Mouse (Mus musculus): ENCODE measurements around the gene Os9. TPM values are rescaled to one million over a fixed set of nuclear protein-coding genes. Genes with fewer than 3 reads are reported as not detected.

The Os9 gene
- 89.5 and 111 TPM in 2 replicates for polyA plus RNA-seq (2012; rRNA removed)

GRCm38 (mm10) chr10:127121066-127121477, at the start of gene Os9:
Gene Os9 (minus strand): TSS chr10:127121131.
- TF ChIP-seq CTCF (IDR thresholded peaks at IDR 0.05; ENCODE audit: insufficient read depth, low read length) = no peak
- peak; percentile 94 for TF ChIP-seq POLR2A (IDR thresholded peaks at IDR 0.05; ENCODE audit: borderline replicate concordance, extremely low read depth, low read depth, low read length)
- WGBS = under 1% methylated on average over 19 of the region's 19 CpGs

DNA sequence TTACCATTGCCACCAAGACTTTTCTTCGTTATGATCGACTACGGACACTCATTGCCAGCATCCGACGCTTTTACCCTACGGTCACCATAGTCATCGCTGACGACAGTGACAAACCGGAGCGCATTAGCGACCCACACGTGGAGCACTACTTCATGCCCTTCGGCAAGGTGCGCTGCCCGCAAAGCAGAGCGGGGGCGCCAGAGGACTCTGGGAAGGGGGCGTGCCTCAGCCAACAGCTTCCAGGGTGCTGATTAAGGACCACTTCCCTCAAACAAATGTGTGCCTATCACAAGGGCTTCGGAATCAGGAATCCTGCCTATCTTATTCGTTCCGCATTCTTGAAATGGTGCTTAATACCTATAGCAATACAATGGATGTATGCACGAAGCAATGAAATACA, 49.1 kb upstream of the Os9 start:
- no peak for DNase-seq
- no peak for TF ChIP-seq POLR2A (IDR thresholded peaks at IDR 0.05; ENCODE audit: borderline replicate concordance, extremely low read depth, low read depth, low read length)
- TF ChIP-seq CTCF (IDR thresholded peaks at IDR 0.05; ENCODE audit: insufficient read depth, low read length) = 0 out of 2 replicates have a peak, but pooled peaks have one; percentile 1
- H3K4me1 ChIP-seq (ENCODE audit: control insufficient read depth, insufficient read depth, low read length) = 0 out of 2 replicates have a peak, but pooled peaks cover 5% of the 10 kb centered on the region
- WGBS = 19% methylated on average over 22 of the region's 22 CpGs
- H3K4me3 ChIP-seq (replicated peaks; ENCODE audit: extremely low read depth, low read depth, low read length) = no peak overlapping the region

More at GRCm38 (mm10) chr10:127121066-127121477, at the start of gene Os9:
- peak; percentile 95 for DNase-seq
- peaks cover 10% of the 10 kb centered on the region; the same call in 1 of the 2 replicates for H3K4me1 ChIP-seq (ENCODE audit: control insufficient read depth, insufficient read depth, low read length)
- peak within 1 kb of the TSS; percentile 92 for H3K4me3 ChIP-seq (replicated peaks; ENCODE audit: extremely low read depth, low read depth, low read length)

DNA sequence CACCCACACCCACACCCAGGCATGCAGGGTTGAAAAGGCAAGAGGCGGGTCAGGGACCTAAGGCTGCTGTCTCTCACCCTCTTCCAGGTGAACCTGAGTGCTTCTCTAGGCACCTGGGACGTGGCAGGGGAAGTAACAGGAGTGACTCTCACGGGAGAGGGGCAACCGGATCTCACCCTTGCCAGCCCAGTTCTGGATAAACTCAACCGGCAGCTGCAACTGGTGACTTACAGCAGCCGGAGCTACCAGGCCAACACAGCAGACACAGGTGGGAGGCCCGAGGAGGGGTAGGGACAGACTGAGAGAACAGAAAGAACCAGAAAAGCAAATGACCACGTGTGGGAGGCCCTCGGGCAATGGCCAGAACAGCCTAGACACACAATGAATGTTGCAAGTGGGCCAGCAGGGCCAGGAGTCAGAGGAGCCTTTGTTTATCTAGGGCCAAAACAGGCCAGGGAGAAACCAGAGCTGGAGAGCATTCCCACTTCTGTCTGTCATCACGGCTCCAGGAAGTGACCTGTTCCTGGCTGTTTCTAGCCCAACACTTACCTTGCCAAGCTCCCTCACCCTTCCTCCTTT, 46.8 kb upstream of the Os9 start:
- Histone ChIP-seq H3K4me3 (replicated peaks; ENCODE audit: extremely low read depth, low read depth, low read length) (peak overlapping the region; percentile 2), H3K4me1 (ENCODE audit: control insufficient read depth, insufficient read depth, low read length) (peaks cover 9% of the 10 kb centered on the region; the same call in 1 of the 2 replicates)
- no peak for TF ChIP-seq CTCF (IDR thresholded peaks at IDR 0.05; ENCODE audit: insufficient read depth, low read length)
- TF ChIP-seq POLR2A (IDR thresholded peaks at IDR 0.05; ENCODE audit: borderline replicate concordance, extremely low read depth, low read depth, low read length) = no peak
- peak; percentile 46 for DNase-seq
- WGBS = 35% methylated on average over 10 of the region's 10 CpGs

DNA sequence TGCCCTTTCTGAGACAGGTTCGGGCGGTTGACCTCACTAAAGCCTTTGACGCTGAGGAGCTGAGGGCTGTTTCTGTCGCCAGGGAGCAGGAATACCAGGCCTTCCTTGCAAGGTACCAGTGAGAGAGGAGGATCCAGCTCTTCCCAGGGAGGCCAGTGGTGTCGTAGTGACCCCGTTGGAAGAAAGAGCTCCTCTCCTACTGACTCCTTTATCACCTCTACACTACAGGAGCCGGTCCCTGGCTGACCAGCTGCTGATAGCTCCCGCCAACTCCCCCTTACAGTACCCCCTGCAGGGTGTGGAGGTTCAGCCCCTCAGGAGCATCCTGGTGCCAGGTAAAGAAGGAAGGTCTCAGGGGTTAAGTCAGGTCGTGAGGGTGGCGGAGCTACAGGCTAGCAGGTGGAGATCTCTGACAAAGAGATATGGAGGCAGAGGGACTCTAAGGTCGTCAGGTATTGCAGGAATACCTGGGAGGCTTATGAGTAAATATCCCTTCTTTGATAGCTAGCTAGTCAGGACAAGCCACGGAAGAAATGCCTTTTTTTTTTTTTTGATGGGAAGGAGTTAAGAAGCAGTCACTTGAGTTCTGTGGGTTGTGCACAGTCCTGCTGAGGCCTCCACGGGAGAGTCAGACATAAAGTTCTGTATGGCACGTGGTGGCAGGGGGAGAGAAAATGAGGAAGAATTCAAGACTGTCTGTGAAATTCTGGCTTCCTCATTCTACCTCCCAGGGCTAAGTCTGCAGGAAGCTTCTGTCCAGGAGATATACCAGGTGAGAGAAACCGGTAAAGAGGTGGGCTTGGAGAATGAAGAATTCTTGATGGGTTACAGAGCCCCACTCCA, 46.1 kb upstream of the Os9 start:
- TF ChIP-seq POLR2A (IDR thresholded peaks at IDR 0.05; ENCODE audit: borderline replicate concordance, extremely low read depth, low read depth, low read length) (no peak), CTCF (IDR thresholded peaks at IDR 0.05; ENCODE audit: insufficient read depth, low read length) (no peak)

DNA sequence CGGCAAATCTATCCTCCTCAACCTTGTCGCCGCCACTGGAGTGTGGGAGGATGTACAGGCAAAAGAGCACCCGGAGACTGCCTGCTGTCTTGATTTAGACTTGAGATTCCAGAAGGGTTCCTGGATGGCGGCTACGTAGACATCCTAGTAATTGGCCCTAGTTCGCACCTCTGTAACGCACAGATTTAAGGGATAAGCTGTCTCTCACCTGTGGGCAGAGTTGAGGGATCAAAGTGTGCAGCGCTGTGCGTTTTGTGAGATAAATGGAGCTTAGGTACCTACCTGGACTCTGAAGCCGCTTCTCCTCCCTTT, 45.4 kb upstream of the Os9 start:
- H3K4me1 ChIP-seq (ENCODE audit: control insufficient read depth, insufficient read depth, low read length) = peaks cover 9% of the 10 kb centered on the region; the same call in 1 of the 2 replicates
- no peak for DNase-seq
- TF ChIP-seq POLR2A (IDR thresholded peaks at IDR 0.05; ENCODE audit: borderline replicate concordance, extremely low read depth, low read depth, low read length) (no peak), CTCF (IDR thresholded peaks at IDR 0.05; ENCODE audit: insufficient read depth, low read length) (no peak)
- peak overlapping the region; percentile 75 for H3K4me3 ChIP-seq (replicated peaks; ENCODE audit: extremely low read depth, low read depth, low read length)
- WGBS = 10% methylated on average over 11 of the region's 11 CpGs

More for the DNA sequence above, 46.1 kb upstream of the Os9 start:
- 32% methylated on average over 15 of the region's 15 CpGs for WGBS
- Histone ChIP-seq H3K4me3 (replicated peaks; ENCODE audit: extremely low read depth, low read depth, low read length) (peak overlapping the region; percentile 75), H3K4me1 (ENCODE audit: control insufficient read depth, insufficient read depth, low read length) (peaks cover 9% of the 10 kb centered on the region; the same call in 1 of the 2 replicates)
- DNase-seq = no peak

GRCm38 (mm10) chr10:127165654-127166403, 44.9 kb upstream of the Os9 start:
- Histone ChIP-seq H3K4me3 (replicated peaks; ENCODE audit: extremely low read depth, low read depth, low read length) (peak overlapping the region; percentile 75), H3K4me1 (ENCODE audit: control insufficient read depth, insufficient read depth, low read length) (peaks cover 5% of the 10 kb centered on the region; the same call in 1 of the 2 replicates)
- peak; percentile 70 for DNase-seq
- under 1% methylated on average over 56 of the region's 56 CpGs for WGBS
- no peak for TF ChIP-seq CTCF (IDR thresholded peaks at IDR 0.05; ENCODE audit: insufficient read depth, low read length)
- TF ChIP-seq POLR2A (IDR thresholded peaks at IDR 0.05; ENCODE audit: borderline replicate concordance, extremely low read depth, low read depth, low read length) = peak; percentile 28; the same call in 1 of the 2 replicates

DNA sequence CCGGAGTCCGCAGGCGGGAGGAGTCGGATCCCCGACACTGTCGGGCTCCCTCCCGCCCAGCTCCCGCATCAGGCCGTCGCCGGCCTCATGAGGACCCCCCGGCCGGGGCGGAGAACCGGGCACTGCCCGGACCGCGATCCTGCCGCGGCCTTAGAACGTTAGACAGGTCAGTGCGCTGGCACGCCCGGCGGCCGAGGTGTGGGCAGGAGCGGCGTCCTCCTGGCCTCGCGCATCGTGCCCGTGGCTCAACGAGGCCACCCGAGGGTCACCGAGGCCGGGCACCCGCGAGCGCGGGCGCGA, 44.4 kb upstream of the Os9 start:
- DNase-seq = peak; percentile 71
- peaks cover 3% of the 10 kb centered on the region; the same call in 1 of the 2 replicates for H3K4me1 ChIP-seq (ENCODE audit: control insufficient read depth, insufficient read depth, low read length)
- peak overlapping the region; percentile 75 for H3K4me3 ChIP-seq (replicated peaks; ENCODE audit: extremely low read depth, low read depth, low read length)
- TF ChIP-seq CTCF (IDR thresholded peaks at IDR 0.05; ENCODE audit: insufficient read depth, low read length) (no peak), POLR2A (IDR thresholded peaks at IDR 0.05; ENCODE audit: borderline replicate concordance, extremely low read depth, low read depth, low read length) (no peak)
- WGBS = under 1% methylated on average over 42 of the region's 42 CpGs

- TF ChIP-seq CTCF (IDR thresholded peaks at IDR 0.05; ENCODE audit: insufficient read depth, low read length) (peak; percentile 66), POLR2A (IDR thresholded peaks at IDR 0.05; ENCODE audit: borderline replicate concordance, extremely low read depth, low read depth, low read length) (peak; percentile 34; the same call in 1 of the 2 replicates)
- H3K4me3 ChIP-seq (replicated peaks; ENCODE audit: extremely low read depth, low read depth, low read length) = peak within 1 kb of the TSS; percentile 75
- H3K4me1 ChIP-seq (ENCODE audit: control insufficient read depth, insufficient read depth, low read length) = peaks cover 3% of the 10 kb centered on the region; the same call in 1 of the 2 replicates
- 4% methylated on average over 52 of the region's 52 CpGs for WGBS
- DNase-seq = no peak
These were observed 43.9 kb upstream of the Os9 start, which contains the start of gene B4galnt1 for GRCm38 (mm10) chr10:127164631-127165353. Gene B4galnt1 (plus strand): TSS chr10:127165225.

Measured in lung, adult 2 months (tissue).